Mouse (Mus musculus) ES-Bruce4 (cell line): Measurements from ENCODE around the gene Opa3.

ENCODE experiments used
- CTCF ChIP-seq: IDR thresholded peaks from one replicate; pipeline ENCODE4 v1.8.1; 2011; ENCODE audit warnings: low read depth, low read length
- EP300 ChIP-seq: IDR thresholded peaks from 2 replicates; pipeline ENCODE4 v1.6.1; 2011; ENCODE audit warnings: low read depth, low read length; ENCODE audit not compliant: insufficient read depth
- POLR2A ChIP-seq: IDR thresholded peaks from one replicate; pipeline ENCODE4 v1.8.1; 2011; ENCODE audit warnings: low read length; ENCODE audit not compliant: insufficient read depth

DNA sequence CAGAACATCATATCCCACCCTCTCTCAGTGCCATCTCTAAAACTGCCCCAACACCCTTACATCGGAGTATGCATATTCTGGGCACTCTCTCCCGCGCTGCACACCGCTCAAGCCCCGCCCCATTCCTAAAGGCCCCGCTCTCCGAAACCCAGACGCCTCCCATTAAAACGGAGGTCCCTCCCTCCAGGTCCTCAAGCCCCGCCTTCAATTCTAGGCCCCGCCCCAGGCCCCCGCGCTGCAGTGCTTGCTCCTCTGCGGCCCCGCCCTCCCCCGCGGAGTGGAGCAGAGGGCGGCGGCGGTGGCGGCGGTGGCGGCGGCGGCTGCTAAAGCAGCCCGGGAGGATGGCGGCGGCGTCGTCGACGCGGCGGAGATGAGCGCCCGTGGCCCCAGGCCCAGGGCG, 54.3 kb downstream of the Opa3 start, which contains the start of gene Rtn2:
- TF ChIP-seq POLR2A (no peak), CTCF (no peak), EP300 (no peak)
